Mouse (Mus musculus) inflammation-experienced regulatory T-cells, adult 6 months (primary cell): Measurements from ENCODE around the gene Frrs1l. TPM values are rescaled to one million over a fixed set of nuclear protein-coding genes. Genes with fewer than 3 reads are reported as not detected.
A peak's percentile ranks its signal among the peaks of the same experiment; 100 is the strongest.

Source experiments
- ATAC-seq: one replicate; pipeline ENCODE4 v1.8.0; 2017
- polyA plus RNA-seq, 3 experiments: library from polyadenylated mRNA; unstranded; fragments of 100-300 nt; shearing (Covaris generic); gene quantifications; one replicate each; pipeline ENCODE4 v1.2.1; 2017

The Frrs1l gene
- not detected for polyA plus RNA-seq

DNA sequence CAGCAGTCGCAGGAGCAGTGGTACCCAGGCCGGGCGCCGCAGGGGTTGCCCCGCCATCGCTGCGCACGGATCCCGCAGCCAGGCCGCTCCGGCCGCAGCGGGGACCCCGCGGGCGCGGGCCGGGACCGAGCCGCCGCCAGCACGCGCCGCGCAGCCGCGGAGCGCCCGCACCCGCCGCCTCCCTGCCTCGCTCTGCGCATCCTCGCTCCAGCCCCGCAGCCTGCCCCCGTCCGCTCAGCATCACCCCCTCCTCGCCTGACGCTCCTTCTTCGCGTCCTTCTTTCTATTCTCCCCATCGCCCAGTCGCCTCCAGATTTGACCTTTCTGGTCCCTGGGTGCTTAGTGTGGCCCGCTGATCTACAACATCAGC lies at the start of gene Frrs1l:
Gene Frrs1l (minus strand): TSS at position 177 of the 370 bp plus-strand sequence.
- ATAC-seq, result no peak

DNA sequence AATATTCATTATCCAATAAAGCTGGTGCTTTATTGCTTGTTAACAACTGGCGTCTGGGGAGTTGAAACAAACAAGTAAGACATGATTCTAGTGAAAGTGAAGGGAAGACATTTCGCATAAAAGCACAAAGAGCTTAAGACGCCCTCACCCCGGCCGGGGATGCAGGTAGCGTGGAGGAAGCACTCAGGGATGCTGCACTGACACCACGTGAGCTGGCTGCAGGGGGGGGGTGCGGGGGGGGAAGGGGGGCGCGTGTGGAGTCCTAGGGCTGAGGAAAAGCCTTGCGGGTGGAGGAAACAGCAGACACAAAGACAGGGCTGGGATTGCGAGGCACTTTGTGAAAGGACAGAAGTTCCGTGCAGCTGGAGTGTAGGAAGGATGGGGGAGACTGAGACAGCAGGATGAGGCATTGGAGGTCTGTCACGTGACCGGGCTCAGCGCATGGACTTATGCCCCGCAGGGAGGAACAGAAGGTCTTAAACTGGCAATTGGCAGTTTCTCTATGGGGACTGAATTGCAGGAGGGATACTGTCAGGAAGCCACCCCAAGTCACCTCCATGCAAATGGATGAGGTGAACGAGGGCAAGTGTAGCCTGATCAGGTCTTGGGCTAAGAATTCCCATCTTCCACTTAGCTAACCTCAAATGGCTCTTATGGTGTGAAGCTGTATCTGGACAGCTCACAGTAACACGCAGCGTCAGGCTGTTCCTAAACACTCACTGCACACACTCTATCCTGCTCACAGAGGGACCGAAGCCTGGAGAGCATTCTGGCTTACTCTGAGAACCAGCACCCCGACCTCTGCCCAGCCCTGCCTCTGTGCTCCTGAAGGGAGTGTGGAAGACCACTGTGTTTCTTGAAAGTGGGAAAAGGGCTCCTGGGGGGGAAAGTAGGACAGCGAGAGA lies 49.2 kb upstream of the Frrs1l start:
- no peak for ATAC-seq

DNA sequence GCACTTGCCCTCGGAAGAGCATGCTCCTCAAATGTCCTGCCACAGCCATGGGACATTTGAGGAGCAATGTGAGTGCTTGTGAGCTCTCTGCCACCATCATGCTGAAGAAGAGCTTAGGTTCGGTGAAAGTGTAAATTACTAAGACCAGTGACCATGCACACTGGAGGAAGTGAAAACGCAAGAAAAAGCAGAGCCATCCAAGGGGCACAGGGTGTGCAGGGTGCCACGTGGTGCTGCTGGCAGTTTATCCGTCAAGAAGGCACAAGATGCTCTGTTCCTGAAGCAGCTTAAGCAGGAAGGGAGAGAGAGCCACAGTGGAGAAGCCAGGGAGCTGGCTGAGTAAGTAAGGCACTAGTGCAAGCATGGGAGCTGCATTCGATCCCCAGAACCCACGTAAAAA lies 47.4 kb upstream of the Frrs1l start:
- ATAC-seq, result no peak

DNA sequence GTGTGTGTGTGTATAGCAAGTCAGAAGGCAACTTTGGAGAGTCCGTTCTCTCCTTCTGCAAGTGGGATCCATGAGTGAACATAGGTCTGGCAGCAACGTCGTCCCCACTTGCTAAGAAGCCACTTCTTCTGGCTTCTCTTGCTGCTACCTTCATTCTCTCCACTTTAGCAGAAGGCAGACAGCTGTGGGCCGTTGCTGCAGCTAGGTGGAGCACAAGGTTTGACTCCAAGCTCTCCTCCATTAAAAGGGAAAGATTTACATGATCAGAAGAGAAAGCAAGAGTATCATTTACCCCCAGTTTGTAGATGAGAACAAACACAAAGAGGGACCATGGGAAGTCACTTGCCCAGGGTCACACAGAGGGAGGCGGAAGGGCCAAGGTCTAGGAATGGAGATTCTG lies 44.0 kb upstream of the Frrs1l start:
- ATAC-seq, result no peak

DNA sequence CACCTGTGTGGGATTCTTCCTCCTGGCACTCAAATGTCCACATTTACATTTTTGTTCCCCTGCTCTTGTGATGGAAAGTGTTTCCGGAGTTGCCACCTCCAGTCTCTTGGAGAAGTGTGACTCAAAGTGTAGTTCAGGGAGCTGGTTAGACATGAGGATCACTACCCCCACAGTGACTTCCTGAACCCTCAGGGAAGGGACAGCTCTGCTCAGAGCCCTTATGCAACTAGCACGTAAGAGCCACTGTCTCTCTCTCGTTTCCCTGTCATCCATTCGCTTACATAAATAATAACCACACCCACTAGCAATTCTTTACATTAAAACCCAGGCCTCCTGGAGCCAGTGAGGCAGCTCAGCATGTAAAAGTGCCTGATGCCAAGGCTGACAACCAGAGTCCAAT lies 41.2 kb upstream of the Frrs1l start:
- no peak for ATAC-seq

DNA sequence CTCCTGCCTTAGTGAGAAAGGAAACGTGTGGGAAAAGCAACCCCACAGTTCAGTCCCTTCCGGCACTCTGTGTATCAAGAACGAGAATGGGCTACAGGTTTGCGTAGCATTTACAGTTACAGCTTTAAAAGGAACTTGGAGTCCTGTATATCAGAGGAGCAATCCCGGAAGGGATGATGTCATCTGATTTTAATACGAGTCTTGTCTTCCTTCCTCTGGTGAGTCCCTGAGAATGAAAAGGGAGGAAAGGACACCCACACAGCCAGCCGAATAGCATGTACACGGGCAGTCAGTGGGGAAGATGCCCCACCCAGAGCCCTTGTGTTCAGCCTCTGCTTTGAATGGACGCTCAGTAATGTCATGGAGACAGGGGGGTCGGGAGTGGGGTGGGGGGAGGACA lies 37.8 kb upstream of the Frrs1l start:
- peak; percentile 56 for ATAC-seq

DNA sequence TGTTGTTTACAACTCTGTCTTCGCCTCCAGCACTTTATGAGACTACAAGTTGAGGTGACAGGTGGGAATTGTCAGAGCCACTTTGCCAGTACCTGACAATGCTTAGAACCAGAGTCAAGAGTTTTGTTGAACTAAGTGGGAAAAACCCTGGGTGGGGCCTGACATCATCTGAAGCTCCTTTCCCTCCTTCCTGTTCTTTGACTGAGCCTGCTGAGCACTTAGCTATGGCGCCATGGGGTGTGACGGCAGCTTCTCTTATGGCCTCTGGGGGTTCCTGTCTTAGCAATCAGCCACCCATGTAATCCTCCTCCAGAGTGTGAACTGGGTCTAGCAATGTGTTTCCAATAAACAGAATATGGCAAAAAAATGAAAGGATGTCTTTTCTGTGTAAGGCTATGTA lies 33.3 kb upstream of the Frrs1l start:
- no peak for ATAC-seq

DNA sequence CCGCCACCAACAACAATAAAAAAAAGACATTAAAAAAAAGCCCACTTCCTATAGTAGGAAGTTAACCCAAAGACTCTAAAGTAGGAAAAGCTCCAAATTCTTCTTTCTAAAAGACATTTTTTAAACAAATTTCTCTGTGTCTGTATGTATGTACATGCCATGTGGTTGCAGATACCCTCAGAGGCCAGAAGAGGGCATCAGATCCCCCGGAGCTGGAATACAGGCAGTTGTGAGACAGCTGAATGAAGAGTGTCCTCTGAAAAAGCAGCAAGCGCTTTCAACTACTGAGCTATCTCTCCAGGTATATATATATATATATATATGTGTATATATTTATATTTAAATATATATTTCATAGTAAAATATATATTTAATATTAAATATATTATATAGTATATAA lies 31.1 kb upstream of the Frrs1l start:
- no peak for ATAC-seq

DNA sequence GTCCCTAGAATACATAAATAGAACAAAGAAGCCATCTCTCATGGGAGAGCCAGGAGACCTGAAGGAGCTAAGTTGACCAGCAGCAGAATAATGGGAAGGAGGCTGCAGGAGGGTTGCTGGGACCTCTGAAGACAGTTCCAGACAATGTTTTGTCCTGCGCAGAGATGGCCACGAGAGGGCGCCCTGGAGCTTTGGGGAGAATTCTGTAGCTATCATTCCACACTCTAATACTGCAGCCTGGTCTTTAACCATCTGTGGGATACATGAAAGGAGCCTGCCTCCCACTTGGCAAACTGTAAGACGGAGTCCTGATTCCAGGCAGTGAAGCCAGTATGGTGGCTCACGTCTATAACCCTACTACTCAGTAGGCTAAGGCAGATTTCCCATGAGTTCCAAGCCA lies 27.0 kb upstream of the Frrs1l start:
- ATAC-seq, result peak; percentile 48

DNA sequence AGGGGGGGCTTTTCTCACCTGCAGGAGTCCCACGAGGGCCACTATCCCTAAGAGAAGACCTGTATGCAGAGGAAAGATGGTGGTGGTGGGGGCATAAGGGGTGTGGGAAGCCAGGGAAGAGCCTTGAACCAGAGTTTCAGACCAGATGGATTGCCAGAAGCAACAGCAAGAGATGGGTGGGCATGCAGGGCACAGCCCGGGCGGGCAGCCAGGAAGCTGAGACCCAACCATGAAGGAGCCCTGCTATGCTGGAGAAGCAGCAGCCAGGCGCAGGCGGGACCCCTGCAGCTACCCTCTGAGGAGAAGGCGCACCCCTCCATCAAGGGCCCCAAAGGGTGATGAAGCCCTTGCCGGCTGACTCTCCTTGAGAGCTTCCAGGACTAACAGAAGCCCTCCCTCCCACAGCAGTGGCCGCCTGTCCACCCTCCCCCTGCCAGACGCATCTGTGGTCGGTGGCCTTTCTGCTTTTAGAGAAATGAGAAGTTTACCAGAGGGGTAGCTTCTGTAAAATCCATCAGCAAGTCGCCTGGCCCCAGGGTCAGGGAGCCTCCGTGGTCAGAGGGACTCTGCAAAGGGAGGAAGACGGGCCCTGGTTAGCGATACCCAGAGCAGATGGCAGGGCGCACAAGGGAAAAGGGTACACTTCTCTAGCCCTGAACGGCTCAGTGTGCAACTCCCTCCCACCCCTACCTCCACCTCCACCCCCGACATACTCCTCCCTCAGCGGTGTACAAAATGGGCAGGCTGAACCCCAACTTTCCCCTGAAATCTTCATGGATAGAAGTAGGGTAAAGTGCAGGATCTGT lies 26.4 kb upstream of the Frrs1l start:
- ATAC-seq, result no peak

DNA sequence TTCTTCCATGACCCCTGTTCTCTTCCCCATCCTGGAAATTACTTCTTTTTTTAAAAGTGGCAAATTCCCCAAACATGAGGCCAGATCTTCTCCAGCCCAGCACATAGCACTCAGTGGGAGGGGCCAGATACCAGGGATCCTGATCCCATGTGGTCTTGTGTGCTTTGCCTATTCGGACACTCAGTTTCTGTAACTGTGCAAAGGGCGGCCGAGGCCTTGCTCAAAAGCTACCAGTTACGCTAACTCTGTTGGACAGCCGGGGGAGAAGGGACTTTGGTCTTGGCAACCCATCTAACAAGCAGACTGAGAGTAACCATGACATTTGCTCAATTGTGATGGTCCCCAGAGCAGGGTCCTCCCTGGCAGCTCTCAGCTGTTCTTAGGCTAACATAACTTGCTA lies 24.8 kb upstream of the Frrs1l start:
- no peak for ATAC-seq

DNA sequence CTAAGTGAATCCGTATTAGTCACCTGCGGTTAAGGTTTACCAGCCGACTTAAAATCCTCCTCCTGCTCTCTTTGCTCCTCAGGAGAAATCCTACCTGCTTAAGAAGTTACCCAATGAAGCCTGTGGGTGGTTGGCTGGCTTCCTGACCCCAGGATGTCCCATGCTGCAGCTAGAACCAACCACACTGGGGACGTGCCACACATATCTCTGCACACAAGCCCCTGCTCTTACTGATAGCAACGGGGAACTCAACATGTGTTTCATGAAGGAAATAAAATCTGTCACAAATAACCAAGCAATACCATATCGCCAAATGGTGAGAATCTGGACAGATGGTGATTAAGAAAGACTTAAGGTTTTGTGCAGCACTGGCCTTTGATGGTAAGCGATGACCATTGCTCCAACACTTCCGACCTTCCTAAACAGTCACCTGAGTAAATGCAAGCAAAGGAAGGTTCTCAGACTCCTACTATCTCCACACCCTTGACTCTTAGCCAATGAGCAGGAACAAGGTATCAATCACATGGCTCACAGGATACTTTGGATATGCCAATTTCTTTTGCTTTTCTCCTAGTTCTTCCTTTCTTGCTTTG lies 21.4 kb upstream of the Frrs1l start:
- no peak for ATAC-seq

DNA sequence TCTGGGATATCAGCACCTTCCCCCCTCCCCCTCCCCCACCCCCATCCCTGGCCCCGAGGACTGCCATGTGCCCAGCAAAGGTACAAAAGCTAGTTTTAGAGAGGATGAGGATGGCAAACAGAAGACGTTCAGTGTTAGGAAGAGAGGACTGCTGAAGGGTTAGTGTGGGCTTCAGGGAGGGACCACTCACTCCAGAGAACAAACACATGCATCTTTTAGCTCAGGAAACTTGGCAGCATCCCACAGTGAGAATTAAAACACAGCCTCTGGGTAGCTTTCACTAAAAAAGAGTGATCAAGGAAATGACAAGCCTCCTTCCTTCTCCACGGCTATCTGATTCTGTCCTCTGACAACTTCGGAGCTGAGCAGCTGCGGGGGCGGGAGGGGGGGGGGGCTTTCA lies 20.7 kb upstream of the Frrs1l start:
- no peak for ATAC-seq

DNA sequence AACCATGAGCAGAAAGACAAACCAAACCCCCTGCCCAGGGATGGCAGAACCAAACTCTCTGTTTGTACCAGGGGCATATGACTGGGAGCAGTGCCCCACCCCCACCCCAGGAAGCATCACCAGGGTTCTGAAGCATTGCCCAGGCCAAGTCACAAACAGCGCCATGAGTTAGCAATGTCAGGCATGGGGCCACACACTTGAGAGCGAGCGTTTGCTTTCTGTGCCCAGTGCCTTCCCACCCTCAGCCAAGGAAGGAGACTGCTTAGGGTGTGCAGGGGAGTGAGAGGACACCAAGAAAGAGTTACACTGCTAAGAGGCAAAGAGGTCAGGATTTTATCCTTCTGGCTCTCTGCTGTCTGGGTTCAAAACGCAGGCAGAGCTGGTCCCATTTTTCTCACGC lies 20.2 kb upstream of the Frrs1l start:
- ATAC-seq, result no peak

DNA sequence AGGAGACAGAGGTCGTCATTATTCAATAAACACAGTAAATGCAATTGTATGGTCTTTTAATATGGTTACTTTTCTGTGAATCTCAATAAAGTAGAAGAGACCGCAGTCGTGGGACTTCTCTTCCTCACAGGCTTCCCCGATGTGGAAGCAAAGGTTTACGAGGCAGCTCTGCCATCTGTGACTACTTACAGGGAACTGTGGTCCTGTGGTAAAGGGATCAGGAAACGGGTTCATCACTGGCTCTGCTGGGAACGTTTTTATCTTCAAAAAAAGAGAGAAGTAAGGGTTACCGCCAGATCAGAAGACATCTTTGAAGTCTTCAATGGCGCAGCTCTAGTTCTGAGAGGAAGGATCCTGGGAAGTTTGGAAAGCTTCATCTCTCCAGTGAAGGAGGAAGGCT lies 17.5 kb upstream of the Frrs1l start:
- no peak for ATAC-seq

DNA sequence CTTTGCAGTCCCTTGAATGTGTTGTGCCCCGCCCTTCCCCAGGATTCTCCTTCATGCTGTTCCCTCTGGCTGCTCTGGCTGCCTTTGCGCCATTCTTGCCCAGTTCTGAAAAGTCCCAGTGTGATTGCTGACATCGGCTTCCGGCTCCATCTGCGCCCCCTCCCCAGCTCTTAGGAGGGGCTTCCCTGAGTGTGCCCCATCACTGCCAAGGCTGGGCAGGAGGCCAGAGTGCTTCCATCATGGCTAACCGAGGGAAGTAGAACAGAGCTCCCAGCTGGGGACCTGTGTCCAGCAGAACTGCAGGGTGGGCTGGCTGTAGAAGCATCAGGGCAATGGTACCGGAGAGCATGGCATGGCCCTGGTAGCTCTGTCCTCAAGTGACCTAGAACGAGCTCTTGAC lies 14.8 kb upstream of the Frrs1l start:
- no peak for ATAC-seq

DNA sequence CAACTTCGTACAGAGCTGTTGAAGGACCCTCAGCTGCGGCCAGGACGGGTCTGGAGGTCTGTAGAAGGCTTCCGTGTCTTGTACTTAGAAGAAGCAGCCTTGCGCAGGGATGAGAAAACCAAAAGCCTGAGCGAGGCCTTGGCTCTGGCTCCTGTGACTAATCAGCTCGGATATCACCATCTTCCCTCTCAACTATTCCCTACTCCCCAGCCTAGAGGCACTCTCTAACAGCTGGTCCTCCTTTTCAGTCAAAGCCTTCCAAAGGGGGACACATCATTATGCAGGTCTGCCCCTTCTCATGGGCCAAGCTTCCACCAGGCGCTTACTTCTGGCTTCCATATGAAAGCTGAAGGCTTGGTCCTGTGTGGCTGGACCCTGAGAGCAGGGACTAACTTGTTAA lies 13.7 kb upstream of the Frrs1l start:
- ATAC-seq, result no peak

DNA sequence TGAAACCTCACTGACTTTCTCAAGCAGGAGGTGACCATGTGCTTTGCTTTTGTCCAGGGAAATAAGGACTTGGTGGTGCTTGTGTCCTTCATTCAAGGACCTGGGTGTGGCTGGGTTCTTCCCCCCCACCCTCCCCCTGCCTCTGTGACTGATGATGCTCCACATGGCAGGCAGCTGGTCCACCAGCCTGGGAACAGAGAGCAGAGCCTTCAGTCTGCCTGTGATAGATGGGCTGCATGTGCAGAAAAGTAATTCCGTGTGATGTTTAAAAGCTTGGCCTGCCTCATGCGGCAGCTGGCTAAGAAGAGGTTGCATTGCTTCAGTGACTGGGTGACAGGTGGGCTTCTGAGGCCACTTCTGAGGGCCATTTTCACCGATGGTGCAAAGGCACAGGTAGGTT lies 12.6 kb upstream of the Frrs1l start:
- ATAC-seq, result no peak

DNA sequence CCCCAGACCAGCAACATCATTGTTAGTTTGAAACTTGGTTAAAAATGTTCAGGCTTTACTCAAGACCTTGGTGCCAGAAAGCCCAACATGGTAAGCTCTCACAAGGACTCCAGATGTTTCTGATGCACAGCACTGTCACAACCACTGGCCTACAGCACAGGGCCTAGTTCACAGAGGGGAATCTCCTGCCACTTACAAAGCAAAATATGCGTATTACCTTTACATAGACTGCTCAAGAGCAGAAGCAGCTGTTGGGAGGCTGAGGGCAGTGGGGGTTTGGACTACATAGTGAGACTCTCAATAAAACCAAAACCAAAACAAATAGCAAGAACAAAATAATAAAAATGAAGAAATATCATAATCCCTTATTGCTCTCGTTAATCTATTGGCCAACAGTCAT lies 11.2 kb upstream of the Frrs1l start:
- no peak for ATAC-seq

DNA sequence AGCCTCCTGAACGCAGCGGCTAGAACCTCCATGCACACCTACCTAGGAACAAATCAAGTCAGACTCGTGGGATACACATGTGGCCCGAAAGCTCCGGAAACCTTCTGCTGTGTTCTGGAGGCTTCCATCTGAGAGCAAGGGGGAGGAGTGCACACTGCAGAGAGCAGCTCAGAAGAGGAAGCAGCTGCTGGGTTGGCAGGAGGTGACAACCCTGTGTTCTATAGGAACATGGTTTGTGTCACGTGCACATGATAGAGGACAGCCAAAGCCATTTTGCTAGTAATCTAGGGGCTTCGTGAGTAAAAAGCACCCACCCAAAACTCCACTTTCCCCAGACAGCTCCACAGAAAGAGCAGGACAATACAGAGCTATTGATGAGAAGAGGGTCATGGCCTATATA lies 3.1 kb upstream of the Frrs1l start:
- no peak for ATAC-seq

DNA sequence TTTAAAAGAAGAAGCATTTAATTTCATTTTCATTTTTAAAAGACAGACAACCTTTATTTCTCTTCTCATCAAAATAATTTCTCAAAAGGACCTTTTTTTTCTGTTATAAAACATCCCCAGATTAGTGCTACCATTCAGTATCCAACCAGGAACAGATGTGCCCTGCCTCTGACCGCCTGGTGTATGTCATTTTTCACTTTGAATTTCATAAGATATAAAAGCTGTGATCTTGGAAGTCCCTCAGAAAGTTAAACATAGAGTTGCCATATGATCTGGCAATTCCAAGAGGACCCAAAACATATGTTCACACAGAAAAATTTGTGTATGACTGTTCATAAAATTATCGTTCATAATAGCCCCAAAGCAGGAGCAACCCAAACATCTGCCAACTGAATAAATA lies 1.8 kb upstream of the Frrs1l start:
- ATAC-seq, result no peak

DNA sequence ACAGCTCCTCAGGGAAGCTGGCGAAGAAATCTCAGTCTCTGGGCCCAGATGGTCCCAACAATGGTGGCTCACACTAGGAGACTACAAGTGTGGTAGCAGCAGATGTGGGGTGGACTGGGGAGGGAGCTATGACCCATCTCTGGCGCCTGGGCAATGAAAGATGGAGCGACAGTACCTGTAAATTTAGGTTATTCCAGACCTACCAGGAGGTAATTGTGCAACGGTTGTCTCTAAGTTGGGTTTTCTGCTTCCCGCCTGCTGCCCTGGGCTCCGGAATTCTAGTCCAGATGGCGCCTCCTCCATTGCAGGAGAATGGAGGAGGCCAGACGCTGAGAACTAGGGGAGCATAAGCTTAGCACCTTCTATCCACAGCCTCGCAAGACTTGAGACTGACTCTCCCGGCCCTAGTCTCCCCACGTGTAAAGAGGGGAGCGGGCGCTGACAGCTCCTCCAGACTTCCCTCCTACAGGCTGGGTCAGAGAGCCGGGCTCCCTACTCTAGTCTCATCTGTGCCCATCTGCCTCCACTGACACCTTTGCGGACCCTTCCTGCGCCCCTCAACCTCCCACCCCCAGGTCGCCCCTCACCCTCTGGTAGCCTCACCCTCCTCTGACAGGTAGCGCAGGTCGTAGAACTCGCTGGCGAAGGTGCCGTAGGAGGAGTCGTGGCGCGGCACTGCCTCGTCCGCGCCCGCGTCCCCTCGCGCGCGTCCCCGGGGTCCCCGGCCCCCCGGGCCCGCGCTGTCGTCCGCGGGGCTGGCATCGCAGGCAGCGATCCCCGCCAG lies 568 bp downstream of the Frrs1l start:
- no peak for ATAC-seq
